Mouse (Mus musculus) urinary bladder, postnatal 4 days (tissue): ENCODE results near the gene Ostm1.

Source experiments
- DNase-seq, 2 experiments: peaks; one replicate each; pipeline ENCODE4 v3.0.0; 2021 to 2022; ENCODE audit warnings: low spot score in 2 of 2

The Ostm1 gene

DNA sequence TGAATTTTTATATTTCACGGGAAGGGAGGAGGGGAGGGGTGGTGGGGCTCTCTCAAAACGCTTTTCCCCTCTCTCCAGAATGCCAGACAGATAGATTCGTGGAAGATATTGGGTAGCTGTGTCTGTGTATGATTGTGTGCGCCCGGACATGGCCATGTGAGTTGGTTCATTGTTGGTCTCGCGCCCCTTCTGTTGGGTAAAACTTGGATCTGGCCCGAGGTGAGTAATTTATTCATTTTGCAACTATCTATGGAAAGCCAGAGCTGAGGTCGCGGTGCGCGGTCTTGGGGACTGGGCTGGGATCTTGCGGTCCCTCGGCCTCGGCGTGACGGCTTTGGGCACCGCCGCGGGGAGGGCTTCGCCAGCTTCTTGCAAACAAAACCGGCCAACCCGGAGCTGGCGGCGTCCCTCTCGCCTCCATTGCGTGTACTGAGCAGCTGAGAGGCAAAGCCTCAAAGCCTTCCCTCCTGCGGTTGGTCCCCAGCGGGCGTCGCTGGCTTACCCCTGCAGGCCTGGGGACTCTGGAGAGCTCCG lies 347 bp downstream of the Ostm1 start:
- no peak for DNase-seq

DNA sequence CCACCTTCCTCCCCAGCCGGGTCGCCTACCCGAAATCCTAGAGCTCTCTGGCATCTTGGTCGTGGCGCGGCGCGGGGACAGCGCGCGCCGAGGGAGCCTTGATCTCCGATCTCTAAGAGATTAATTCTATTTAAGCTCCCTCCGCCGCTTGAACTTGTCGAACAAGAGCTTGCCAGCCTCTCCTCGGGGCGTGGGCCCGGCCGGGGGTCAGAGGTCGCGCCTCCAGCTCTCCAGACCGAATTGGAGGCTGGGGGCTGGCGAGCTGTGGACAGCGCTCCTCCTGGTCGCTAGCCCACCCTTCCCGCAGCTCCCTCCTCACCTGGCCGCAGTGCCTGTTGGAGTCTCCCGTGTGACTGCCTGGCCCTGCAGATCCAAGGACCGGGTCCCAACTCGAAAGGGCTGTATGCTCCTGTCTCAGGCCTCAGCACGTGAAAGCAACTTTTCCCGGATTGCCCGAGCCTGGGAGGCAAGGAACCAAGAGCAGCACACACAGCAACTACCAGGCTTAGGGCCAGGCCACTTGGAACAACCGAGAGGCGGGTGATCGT lies 888 bp downstream of the Ostm1 start:
- no peak for DNase-seq

DNA sequence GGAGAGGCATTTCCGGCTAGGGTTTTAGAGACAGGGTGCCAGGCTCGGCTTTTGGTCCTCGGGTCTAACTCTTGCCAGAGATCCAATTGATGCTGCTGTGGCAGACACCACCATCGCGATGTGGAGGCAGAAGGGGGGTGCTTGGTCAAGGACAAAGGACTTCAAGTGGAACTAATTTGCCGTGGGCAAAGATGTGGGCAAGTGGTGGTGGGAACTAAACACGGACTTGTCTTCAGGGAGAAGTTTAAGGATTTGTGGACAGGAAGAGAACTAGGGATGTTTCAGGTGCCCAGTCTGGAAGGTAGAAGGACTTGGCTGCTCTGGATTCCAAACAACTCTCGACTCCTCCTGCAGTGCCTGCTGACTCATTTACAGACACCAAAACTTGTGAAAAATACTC lies 1.5 kb downstream of the Ostm1 start:
- DNase-seq, result no peak

DNA sequence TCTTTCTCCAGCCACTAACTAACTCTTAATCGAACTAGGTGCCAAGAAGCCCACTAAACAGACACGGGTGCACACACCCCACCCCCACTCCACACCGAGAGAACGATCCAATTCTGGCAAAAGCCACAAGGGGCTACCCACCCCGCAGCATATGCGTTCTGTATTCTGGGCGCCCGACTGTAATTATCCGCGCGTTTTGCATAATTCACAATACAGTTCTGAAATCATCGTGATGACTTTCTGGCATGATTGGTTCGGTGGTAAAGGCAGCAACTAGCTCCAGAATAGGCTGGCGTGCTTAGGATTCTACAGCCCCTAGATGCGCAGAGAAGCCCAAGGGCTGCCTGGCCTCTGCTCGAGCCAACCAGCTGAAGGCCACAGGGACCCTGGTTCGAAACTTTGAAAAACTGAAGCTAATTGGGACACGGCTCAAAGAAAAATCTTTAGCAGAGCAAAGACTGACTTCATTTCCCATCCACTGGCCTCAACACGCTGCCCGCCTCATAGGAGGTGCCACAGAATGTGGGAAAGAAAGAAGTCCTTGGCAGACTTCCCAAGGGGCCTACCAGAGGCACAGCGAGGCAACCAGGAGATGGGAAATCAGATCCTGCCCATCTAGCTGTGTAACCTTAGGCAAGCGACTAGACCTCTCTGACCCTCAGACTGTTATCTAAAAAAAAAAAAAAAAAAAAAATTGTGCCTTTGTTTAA lies 2.1 kb downstream of the Ostm1 start:
- no peak for DNase-seq

DNA sequence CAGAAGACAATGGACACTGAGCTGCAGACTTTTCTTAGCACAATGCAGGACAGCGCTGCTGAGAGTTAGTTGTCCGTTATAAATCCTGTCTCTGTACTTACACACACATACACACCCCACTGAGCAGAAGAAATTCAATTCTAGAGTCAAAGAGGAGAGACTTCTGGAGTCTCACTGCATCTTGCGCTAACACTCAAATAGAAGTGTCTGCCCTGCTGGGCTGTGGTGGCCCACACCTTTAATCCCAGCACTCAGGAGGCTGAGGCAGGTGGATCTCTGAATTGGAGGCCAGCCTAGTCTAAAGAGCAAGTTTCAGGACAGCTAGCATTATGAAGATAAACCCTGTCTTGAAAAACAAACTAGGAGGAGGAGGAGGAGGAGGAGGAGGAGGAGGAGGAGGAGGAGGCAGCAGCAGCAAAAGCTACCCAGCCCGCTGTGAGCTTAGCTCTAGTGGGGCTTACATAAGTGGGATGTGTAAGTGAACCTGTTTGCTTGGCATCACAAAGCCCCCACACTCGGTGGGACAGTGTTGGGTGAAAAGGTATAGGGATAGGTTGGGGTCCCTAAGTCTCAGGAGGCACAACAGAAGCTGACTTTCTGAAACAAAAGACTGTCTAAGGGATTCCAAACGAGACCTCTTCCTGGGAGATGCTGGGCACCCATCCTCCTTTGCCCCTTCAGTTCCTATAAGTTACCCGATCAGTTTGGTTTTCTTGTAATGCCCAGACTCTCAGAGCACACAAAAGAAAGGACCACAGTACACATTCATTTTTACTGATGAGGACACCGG lies 4.5 kb downstream of the Ostm1 start:
- no peak for DNase-seq

DNA sequence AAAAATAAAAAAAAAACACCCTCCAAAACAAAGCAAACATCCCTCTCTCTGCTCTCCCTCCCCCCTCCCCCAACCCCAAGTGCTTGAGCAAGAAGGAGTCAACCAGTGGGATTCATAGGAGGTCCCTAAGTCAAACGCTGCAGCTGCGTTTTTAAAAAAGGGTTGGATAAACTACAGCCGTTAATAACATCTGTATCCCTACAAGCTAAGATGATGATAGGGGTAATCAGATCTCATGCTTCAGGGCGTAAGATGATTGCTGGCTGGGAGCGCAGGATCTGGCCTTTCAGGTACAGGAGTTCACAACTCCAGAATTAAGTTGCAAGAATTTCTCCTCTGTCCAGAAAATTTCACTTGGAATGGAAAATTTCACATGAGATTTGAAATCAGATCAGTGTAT lies 5.9 kb downstream of the Ostm1 start:
- no peak for DNase-seq

DNA sequence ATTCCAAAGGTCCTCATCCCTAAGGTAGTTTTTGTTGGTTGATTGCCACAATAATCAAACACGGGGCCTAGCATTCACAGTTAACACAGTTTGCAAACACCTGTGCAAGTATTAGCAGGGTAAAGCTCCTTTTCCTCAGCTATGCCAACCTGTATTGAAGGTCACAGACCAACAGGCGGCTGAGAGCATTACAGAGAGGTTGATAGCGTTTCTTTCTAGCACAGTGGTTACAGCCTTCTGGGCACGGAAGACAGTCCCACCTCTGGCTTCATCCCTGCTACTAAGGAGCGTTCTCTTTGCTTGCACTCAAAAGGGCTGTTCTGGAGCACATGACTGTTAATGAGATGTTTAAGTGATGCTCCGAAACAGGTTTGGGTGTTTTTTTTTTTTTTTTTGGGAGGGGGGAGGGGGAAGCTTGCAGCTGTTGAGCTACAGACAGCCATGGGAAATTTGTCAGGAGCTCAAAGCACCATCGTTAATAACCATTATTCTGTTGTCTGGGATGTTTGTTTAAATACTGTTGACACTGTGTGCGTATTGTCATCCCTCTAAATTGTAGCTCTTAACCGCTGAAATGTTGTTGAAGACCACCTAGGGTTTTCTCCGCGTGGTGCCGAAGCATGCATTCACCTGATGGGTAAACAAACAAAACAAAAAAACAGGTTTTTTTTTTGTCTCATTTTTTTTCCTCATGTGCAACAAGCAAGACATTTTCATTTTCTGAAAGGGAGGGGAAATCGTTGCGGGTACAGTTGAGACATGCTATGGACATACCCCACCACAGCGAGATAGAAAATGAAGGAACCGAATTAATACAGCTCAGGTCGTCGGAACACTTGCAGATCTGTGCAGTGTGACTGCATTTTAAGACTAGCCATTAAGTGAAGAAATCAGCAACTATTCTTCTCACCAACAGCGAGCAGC lies 6.9 kb downstream of the Ostm1 start:
- DNase-seq, result no peak

DNA sequence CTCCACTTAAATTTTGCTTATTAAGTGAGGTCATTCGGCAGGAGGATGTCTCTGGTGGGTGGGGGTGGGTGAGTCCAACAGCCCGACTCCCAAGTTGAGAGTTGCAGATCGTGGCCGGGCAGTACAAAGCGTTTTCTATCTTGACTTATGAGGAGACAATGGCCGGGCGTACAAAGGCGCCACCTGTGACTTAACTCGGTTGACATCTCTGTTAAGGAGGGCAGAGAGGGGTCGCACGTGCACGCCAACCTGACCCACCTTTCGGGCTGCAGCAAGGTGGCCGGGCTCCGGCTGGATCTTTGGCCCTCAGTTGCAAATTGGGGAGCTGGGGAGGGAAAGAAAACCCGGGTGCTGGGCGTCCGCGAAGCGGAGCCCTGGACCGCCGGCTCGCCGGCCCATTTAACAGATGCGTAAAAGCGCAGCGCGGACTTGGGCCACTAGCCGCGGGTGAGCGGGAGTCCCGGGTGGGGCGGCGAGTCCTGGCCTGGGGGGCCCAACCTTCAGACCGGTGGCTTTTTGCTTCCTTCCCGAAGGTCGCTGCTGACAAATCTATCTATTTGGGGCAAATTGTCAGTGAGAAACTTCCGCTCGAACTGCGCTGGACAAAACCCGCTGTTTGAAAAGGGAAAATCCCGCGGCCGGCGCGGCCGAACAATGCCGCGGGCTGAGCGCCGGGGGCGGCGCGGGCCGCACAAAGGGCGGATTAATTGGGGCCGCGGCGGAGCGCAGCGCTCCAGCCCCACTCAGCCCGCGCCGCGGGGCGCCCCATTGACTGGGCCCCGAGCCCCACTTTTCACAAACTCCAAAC lies 7.8 kb downstream of the Ostm1 start:
- no peak for DNase-seq

DNA sequence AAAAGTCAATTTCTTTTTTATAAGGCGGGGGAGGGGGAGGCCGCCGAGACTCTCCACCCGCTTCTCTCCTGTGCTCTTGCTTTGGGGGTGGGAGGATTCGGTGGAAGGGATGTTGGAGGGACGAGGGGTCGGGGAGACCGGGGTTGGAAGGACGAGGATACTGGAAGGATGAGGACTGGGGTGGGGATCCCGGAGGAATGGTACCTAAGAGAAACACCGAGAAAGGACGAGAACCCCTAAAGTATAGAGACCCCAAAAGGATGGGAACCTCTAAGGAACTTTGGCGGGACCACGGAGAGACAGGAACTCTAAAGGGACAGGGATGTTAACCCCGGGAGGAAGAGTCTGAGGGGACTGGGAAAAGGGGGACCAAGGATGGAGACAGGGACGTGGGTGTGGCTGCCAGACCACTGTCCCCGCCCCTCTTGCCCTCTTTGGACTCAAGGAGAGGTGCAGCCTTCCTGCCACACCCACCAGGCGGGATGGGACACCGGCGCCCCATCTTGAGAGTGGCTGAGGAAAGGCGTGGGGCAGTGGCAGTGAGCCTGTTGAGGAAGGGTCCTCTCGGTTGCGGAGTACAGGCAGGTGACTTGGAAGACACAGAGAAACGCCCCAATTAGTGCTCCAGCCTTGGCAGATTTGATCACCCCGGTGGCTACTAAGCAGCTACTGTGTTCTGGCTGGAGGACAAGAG lies 8.5 kb downstream of the Ostm1 start:
- DNase-seq, result no peak

DNA sequence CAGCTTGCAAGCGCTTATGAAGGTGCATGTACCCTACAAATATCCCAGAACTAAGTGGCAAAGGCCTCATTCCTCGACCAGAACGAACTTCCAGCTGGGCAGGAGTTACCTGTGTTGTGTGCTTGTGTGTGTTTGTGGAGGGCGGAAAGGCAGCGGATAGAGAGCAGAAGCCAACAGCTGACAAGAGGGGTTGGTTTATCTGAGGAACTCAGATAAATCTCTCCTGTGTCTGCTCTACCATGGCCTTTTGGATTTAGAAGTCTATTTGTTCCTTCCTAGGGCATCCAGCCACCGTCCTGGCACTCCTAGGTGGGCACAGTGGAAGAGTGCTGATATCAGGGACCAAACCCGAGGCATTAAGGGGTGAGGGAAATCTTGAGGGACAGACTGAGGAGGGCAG lies 9.6 kb downstream of the Ostm1 start:
- no peak for DNase-seq

DNA sequence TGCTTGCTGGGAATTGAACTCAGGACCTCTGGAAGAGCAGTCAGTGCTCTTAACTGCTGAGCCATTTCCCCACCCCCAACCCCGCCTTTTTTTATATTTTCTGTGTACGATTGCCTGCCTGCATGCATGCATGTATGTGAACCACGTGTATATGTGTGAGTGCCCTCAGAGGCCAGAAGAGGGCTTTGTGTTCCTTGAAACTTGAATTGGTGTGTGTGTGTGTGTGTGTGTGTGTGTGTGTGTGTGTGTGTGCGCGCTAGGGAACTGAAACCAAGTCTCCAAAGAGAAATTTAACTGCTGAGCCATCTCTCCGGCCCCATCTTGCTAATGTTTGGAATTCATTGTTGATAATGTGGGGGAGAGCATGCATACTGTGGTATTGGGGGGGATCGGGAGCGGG lies 15.0 kb downstream of the Ostm1 start:
- DNase-seq, result no peak

DNA sequence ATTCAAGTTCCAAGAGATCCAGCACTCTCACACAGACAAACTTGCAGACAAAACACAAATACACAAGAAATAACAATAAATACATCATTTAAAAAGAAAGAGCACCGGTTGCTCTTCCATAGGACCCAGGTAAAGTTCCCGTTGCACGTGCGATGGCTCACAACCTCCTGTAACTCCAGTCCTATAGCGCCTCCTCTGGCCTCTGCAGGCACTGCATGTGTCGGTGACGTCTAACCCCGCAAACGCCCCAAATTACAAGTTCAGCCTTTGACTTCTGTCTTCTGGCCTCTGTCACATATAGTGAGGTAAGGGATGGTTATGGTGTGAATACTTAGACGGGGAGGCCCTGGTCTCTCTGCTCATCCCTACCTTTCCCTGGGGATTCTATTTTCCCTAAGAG lies 17.9 kb downstream of the Ostm1 start:
- no peak for DNase-seq

DNA sequence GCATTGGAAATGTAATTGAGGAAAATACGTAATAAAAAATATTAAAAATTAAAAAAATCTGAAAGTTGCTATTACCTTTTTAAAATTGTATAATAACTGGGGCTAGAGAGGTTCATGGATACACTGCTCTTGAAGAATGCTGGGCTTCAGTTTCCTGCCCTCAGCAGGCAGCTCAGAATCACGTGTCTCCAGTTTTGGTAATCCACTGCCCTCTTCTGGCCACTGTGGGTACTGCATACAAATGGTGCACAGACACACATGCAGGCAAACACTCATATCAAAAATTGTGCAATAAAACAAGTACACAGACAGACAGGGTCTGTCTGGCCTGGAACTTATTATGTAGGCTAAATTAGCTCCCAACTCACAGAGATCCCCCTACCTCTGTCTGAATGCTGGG lies 21.3 kb downstream of the Ostm1 start:
- DNase-seq, result no peak

DNA sequence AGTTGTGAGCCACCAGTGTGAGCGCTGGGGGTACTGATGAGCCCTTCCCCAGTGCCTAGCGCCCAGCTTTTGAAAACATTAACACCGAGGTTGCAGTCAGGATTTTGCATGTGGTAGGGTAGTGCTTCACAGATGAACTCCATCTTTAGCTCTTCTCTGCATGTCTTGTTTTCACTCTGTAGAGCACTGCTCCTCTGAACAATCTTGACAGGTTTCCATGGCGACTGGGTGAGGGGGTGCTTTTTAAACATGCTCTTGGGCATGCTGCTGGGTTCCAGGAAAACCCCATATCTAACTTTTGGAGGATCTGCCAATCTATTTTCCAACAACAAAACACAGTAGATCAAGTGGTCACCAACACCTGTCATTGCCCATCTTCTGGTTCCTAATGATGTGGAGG lies 23.1 kb downstream of the Ostm1 start:
- DNase-seq, result no peak

DNA sequence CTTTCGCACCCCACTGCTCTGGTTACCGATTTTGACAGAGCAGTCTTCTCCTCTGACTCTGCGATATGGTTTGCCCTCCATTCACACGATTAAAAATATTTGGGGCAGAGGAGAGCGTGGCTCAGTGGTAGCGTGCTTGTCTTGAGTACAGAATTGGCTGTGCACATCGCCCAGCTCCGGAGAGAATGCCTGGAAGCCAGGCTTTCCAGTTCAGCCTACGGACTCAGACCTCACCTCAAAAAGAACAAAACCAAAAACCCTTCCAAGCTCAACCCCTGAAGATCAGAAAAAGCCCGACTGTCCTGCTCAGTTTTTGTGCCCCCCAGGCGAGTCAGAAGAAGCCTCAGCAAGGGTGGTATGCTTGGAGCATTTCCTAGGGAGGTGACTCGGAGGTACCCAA lies 29.5 kb downstream of the Ostm1 start:
- no peak for DNase-seq

DNA sequence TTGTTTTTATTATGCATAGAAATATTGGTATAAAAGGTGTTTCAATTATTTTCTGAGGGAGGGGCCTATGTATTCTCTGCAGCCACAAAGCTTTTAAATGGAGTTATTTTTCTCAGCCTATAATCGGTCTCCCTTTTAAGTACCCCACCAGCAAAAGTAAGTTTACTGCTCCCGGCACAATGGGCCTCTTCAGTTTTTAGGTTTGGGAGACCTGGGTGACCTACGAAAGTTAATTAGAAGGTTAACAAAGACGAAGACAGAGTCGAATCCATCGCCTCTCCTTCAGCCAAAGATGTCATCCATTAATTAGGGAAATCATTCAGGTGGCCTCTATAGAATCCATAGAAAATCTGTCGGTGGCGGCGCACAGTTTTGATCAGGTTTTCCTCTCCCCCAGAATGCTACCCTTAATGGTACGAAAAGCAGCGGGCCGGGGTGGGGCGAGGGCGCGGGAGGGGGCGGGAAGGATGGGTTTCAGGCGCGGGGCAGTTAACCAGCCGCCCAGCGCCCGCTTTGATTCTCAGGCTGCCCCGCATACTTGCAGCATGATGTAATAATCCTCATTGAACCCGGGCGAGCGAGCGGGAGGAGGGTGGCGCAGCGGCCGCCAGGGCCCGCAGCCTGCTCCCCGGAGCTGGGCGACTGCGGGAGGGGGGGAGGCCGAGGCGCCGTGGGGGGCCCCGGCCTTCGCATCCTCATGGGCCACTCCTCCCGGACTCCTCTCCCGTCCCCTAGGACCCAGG lies 30.2 kb downstream of the Ostm1 start:
- no peak for DNase-seq

DNA sequence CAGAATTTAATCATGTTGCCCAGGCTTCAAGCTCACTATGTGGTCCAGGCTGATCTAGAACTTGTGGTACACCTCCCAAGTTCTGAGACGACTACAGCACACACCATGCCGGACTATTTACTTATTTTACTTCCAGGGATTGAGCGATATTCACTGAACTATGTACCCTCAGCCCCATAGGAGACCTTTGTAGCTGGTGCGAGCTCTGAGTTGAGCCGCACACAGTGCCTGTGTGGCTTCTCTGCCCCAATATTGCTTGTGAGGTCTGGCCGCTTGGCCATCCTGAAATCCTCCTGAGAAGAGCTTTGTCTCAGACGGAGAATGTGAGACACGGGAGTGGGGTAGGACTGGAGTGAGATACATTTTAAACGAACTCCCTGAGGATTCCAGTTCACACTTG lies 31.1 kb downstream of the Ostm1 start:
- DNase-seq, result no peak

DNA sequence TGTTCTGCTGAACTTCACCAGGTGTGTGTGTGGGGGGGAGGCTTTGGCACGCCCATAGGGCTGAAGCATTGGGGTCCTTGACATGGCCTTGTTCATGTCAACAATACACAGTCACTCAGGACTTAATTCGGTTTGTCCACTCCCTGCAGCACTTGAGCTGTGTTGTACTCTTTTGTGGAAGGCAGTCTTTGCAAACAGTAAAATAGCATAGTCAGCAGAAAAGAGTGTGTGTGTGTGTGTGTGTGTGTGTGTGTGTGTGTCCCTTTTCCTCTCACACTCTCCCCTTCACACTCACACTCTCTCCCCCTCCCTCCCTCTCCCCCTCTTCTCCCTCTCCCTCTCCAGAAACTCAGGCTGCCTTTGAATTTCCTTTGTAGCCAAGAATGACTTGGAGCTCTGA lies 34.7 kb downstream of the Ostm1 start:
- no peak for DNase-seq

DNA sequence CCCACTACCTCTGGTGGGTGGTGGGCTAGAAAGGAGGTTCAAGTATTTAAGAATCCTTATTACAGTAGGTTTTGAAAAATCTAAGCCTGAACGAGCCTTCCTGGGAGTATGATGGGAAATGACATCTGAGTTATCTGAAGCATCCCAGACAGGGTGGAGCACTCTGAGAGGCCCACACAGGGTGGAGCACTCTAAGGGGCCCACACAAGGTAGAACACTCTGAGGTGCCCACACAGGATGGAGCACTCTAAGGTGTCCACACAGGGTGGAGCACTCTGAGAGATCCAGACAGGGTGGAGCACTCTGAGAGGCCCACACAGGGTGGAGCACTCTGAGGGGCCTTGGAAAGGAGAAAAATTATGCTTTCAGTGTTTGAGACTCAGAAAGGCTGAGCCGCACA lies 42.3 kb downstream of the Ostm1 start:
- DNase-seq, result no peak
